Mouse (Mus musculus) lung, postnatal 0 days (tissue): ENCODE measurements around the gene Actr1b. TPM values are rescaled to one million over a fixed set of nuclear protein-coding genes. Genes with fewer than 3 reads are reported as not detected.

Experiments
- ATAC-seq: fragments of 200-750 bp; cut with Nextera tagmentation; 2 replicates; pipeline ENCODE4 v1.8.0; 2017; ENCODE audit warnings: moderate library complexity
- DNase-seq: peaks from one replicate; pipeline ENCODE4 v3.0.0-alpha.2; 2016; ENCODE audit warnings: low spot score
- H3K27ac ChIP-seq: fragments of 300-500 bp; sonication (generic); 2 replicates; pipeline ENCODE4 v1.5.1; 2014; ENCODE audit warnings: antibody characterized with exemption, mild to moderate bottlenecking, low read length, mixed read lengths
- H3K27me3 ChIP-seq: fragments of 300-500 bp; sonication (generic); replicated peaks from 2 replicates; pipeline ENCODE4 v1.6.1; 2014; ENCODE audit warnings: low read length, mixed read lengths; ENCODE audit not compliant: insufficient read depth
- H3K36me3 ChIP-seq: fragments of 300-500 bp; sonication (generic); 2 replicates; pipeline ENCODE4 v1.6.1; 2014; ENCODE audit warnings: low read length, mixed read lengths; ENCODE audit not compliant: insufficient read depth
- H3K4me1 ChIP-seq: fragments of 300-500 bp; sonication (generic); 2 replicates; pipeline ENCODE4 v1.6.1; 2014; ENCODE audit warnings: antibody characterized with exemption, low read depth, low read length, mixed read lengths; ENCODE audit not compliant: insufficient read depth
- H3K4me2 ChIP-seq: fragments of 300-500 bp; sonication (generic); replicated peaks from 2 replicates; pipeline ENCODE4 v1.6.1; 2014; ENCODE audit warnings: low read depth, mild to moderate bottlenecking, low read length, moderate library complexity, mixed read lengths
- H3K4me3 ChIP-seq: fragments of 300-500 bp; sonication (generic); 2 replicates; pipeline ENCODE4 v1.5.1; 2014; ENCODE audit warnings: low read depth, low read length
- H3K9ac ChIP-seq: fragments of 300-500 bp; sonication (generic); replicated peaks from 2 replicates; pipeline ENCODE4 v1.6.1; 2014; ENCODE audit warnings: low read depth, mild to moderate bottlenecking
- H3K9me3 ChIP-seq: fragments of 300-500 bp; sonication (generic); 2 replicates; pipeline ENCODE4 v1.6.1; 2016; ENCODE audit warnings: low read length, mixed read lengths
- CTCF ChIP-seq: IDR thresholded peaks from 2 replicates; pipeline ENCODE4 v1.5.1; 2016; ENCODE audit warnings: antibody characterized with exemption, mild to moderate bottlenecking
- EP300 ChIP-seq: IDR thresholded peaks from 2 replicates; pipeline ENCODE4 v1.6.1; 2016; ENCODE audit warnings: antibody characterized with exemption, mild to moderate bottlenecking, control low read depth
- WGBS: fragments of 180-500 bp; shearing (Covaris S2); extraction: QIAGEN DNeasy Blood & Tissue Kit; methylation state at CpG from one replicate; pipeline ENCODE4 v1.1.7; 2014; 5-methylcytosine and 5-hydroxymethylcytosine counted together
- polyA plus RNA-seq: library from polyadenylated mRNA; unstranded; fragments of >200 nt; fragmentation: Nextera tagmentation; extraction: Ambion mirVana; gene quantifications from 2 replicates; pipeline ENCODE4 v1.2.1, GENCODE M21; 2015

The Actr1b gene
- polyA plus RNA-seq: 68.2 and 75.8 TPM in 2 replicates

GRCm38 (mm10) chr1:36714311-36714710 lies at the start of gene Actr1b:
Actr1b (minus strand) TSS chr1:36714422.
- ATAC-seq (no peak), DNase-seq (no peak)
- Histone ChIP-seq H3K27me3 (no peaks in the 10 kb centered on the region), H3K4me1 (no peaks in the 10 kb centered on the region), H3K36me3 (no peaks in the 10 kb centered on the region), H3K27ac (no peak within 1 kb of the TSS), H3K4me3 (no peak within 1 kb of the TSS), H3K9me3 (no peaks in the 10 kb centered on the region), H3K4me2 (no peak within 1 kb of the TSS), H3K9ac (no peak within 1 kb of the TSS)
- no peak for TF ChIP-seq CTCF
- TF ChIP-seq EP300: no peak
- WGBS: 81% methylated on average over 5 of the region's 5 CpGs

GRCm38 (mm10) chr1:36761568-36761967 lies 47.3 kb upstream of the Actr1b start, which contains the start of gene Zap70:
Zap70 (plus strand) TSS chr1:36761798.
- Histone ChIP-seq H3K27ac (no peak within 1 kb of the TSS), H3K4me1 (no peaks in the 10 kb centered on the region), H3K36me3 (no peaks in the 10 kb centered on the region), H3K27me3 (no peaks in the 10 kb centered on the region), H3K9ac (no peak within 1 kb of the TSS), H3K4me3 (no peak within 1 kb of the TSS), H3K4me2 (no peak within 1 kb of the TSS), H3K9me3 (no peaks in the 10 kb centered on the region)
- WGBS: 71% methylated on average over 11 of the region's 11 CpGs
- no peak for TF ChIP-seq EP300
- TF ChIP-seq CTCF: no peak
- ATAC-seq: no peak
- no peak for DNase-seq

GRCm38 (mm10) chr1:36761061-36761460 lies 46.8 kb upstream of the Actr1b start:
- 79% methylated on average over 8 of the region's 8 CpGs for whole genome bisulfite sequencing
- Histone ChIP-seq H3K27ac (no peak overlapping the region), H3K36me3 (no peaks in the 10 kb centered on the region), H3K9me3 (no peaks in the 10 kb centered on the region), H3K4me3 (no peak overlapping the region), H3K4me1 (no peaks in the 10 kb centered on the region), H3K27me3 (no peaks in the 10 kb centered on the region), H3K9ac (no peak overlapping the region), H3K4me2 (no peak overlapping the region)
- ATAC-seq (no peak), DNase-seq (no peak)
- TF ChIP-seq EP300 (no peak), CTCF (no peak)

- WGBS: 65% methylated on average over 9 of the region's 9 CpGs
- H3K9me3 ChIP-seq: no peaks in the 10 kb centered on the region
- H3K4me1 ChIP-seq: no peaks in the 10 kb centered on the region
- DNase-seq: no peak
- no peaks in the 10 kb centered on the region for H3K36me3 ChIP-seq
- ATAC-seq: no peak
- H3K4me2 ChIP-seq: no peak overlapping the region
- H3K27me3 ChIP-seq: no peaks in the 10 kb centered on the region
- H3K27ac ChIP-seq: no peak overlapping the region
- TF ChIP-seq CTCF: no peak
- no peak for TF ChIP-seq EP300
- no peak overlapping the region for H3K9ac ChIP-seq
- H3K4me3 ChIP-seq: no peak overlapping the region
Observed at GRCm38 (mm10) chr1:36760401-36760800, 46.2 kb upstream of the Actr1b start.

- no peak overlapping the region for H3K9ac ChIP-seq
- no peaks in the 10 kb centered on the region for H3K36me3 ChIP-seq
- no peaks in the 10 kb centered on the region for H3K4me1 ChIP-seq
- TF ChIP-seq CTCF: no peak
- TF ChIP-seq EP300: no peak
- H3K4me3 ChIP-seq: no peak overlapping the region
- no peak overlapping the region for H3K4me2 ChIP-seq
- H3K27me3 ChIP-seq: no peaks in the 10 kb centered on the region
- ATAC-seq (no peak), DNase-seq (no peak)
- H3K27ac ChIP-seq: no peak overlapping the region
- 85% methylated on average over 18 of the region's 18 CpGs for WGBS
- H3K9me3 ChIP-seq: no peaks in the 10 kb centered on the region
Observed at GRCm38 (mm10) chr1:36759076-36759475, 44.9 kb upstream of the Actr1b start.

DNA sequence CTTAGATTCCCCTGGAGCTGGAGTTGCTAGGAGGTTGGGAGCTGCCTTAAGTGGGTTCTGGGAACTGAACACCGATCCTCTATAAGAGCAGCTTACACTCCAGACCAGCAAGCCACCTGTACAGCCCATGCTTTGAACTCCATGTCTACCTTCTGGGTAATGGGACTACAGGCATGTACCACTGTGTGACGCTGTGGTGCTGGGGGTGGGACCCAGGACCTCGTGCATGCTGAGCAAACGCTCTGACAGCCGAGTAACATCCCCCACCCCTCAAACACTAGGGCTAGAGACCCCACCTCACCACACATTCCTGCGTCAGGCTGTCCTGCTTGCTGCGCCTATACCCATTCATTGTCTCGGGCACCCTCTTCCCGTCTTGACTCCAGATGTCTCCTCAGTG lies 44.3 kb upstream of the Actr1b start:
- Histone ChIP-seq H3K4me3 (no peak overlapping the region), H3K36me3 (no peaks in the 10 kb centered on the region), H3K9ac (no peak overlapping the region), H3K9me3 (no peaks in the 10 kb centered on the region), H3K27me3 (no peaks in the 10 kb centered on the region), H3K4me1 (no peaks in the 10 kb centered on the region), H3K4me2 (no peak overlapping the region), H3K27ac (no peak overlapping the region)
- ATAC-seq (no peak), DNase-seq (no peak)
- 82% methylated on average over 9 of the region's 9 CpGs for WGBS
- TF ChIP-seq EP300 (no peak), CTCF (no peak)
